Mouse (Mus musculus) kidney, adult 2 months (tissue): ENCODE results near the gene Flvcr2.

ENCODE experiments used
- CTCF ChIP-seq: fragments of 200-500 bp; conservative IDR thresholded peaks from 2 replicates; pipeline ENCODE4 v1.5.1; 2011; ENCODE audit warnings: low read depth, mild to moderate bottlenecking, control low read depth, low read length, moderate library complexity, mixed read lengths; ENCODE audit not compliant: insufficient read depth, insufficient read length
- POLR2A ChIP-seq: fragments of 200-500 bp; IDR thresholded peaks from one replicate; pipeline ENCODE4 v1.6.1; 2011; ENCODE audit warnings: low read depth, low read length, control low read depth

- TF ChIP-seq POLR2A (no peak), CTCF (peak; percentile 97)
These were observed 17.1 kb upstream of the Flvcr2 start for GRCm38 (mm10) chr12:85729022-85729944.
